Mouse (Mus musculus) myocyte (in vitro differentiated cells): ENCODE data around the gene 1300017J02Rik. TPM values are rescaled to one million over a fixed set of nuclear protein-coding genes. Genes with fewer than 3 reads are reported as not detected.
A peak's percentile ranks its signal among the peaks of the same experiment; 100 is the strongest.

ENCODE experiments used
- H3K27me3 ChIP-seq: one replicate; pipeline ENCODE4 v1.6.1; 2011; ENCODE audit not compliant: control insufficient read depth, insufficient read depth, insufficient read length
- H3K36me3 ChIP-seq: one replicate; pipeline ENCODE4 v1.6.1; 2011; ENCODE audit not compliant: control insufficient read depth, insufficient read depth
- H3K4me2 ChIP-seq: one replicate; pipeline ENCODE4 v1.6.1; 2011; ENCODE audit warnings: low read depth, control low read depth
- H3K4me3 ChIP-seq: one replicate; pipeline ENCODE4 v1.5.1; 2011; ENCODE audit warnings: mild to moderate bottlenecking, control low read depth, moderate library complexity
- H3K79me2 ChIP-seq: one replicate; pipeline ENCODE4 v1.6.1; 2011; ENCODE audit not compliant: control insufficient read depth, insufficient read depth
- H3ac ChIP-seq: one replicate; pipeline ENCODE4 v1.6.1; 2011; ENCODE audit not compliant: control insufficient read depth, insufficient read length
- CEBPB ChIP-seq: IDR thresholded peaks from 2 replicates; pipeline ENCODE4 v1.6.1; 2011; ENCODE audit warnings: mild to moderate bottlenecking, moderate library complexity; ENCODE audit not compliant: poor library complexity, insufficient read depth, severe bottlenecking
- E2F4 ChIP-seq: IDR thresholded peaks from one replicate; pipeline ENCODE4 v1.6.1; 2011; ENCODE audit warnings: mild to moderate bottlenecking, control low read depth, moderate library complexity; ENCODE audit not compliant: insufficient read depth
- MAX ChIP-seq: IDR thresholded peaks from one replicate; pipeline ENCODE4 v1.6.1; 2011; ENCODE audit warnings: low read depth, mild to moderate bottlenecking, control low read depth
- MYOD1 ChIP-seq, 3 experiments: IDR thresholded peaks; one replicate each; pipeline ENCODE4 v1.6.1; 2011; ENCODE audit warnings: control low read depth in 2 of 3, low read depth in 2 of 3, mild to moderate bottlenecking in 2 of 3, moderate library complexity in 1 of 3; ENCODE audit not compliant: insufficient read length in 2 of 3, control insufficient read depth in 1 of 3
- MYOG ChIP-seq, 3 experiments: IDR thresholded peaks; one replicate each; pipeline ENCODE4 v1.6.1; 2011; ENCODE audit warnings: control low read depth in 2 of 3, low read depth in 2 of 3, mild to moderate bottlenecking in 2 of 3; ENCODE audit not compliant: insufficient read length in 2 of 3, control insufficient read depth in 1 of 3, insufficient read depth in 1 of 3
- POLR2A ChIP-seq: IDR thresholded peaks from one replicate; pipeline ENCODE4 v1.6.1; 2011; ENCODE audit warnings: low read depth, mild to moderate bottlenecking, control low read depth, moderate library complexity; ENCODE audit not compliant: insufficient read length
- POLR2AphosphoS2 ChIP-seq: IDR thresholded peaks from one replicate; pipeline ENCODE4 v1.6.1; 2011; ENCODE audit warnings: low read depth, control low read depth; ENCODE audit not compliant: insufficient read length
- REST ChIP-seq: IDR thresholded peaks from one replicate; pipeline ENCODE4 v1.6.1; 2011; ENCODE audit warnings: mild to moderate bottlenecking, control low read depth, moderate library complexity; ENCODE audit not compliant: insufficient read depth, insufficient read length
- SRF ChIP-seq: IDR thresholded peaks from one replicate; pipeline ENCODE4 v1.6.1; 2011; ENCODE audit warnings: low read depth; ENCODE audit not compliant: control insufficient read depth, insufficient read length
- TCF12 ChIP-seq: IDR thresholded peaks from one replicate; pipeline ENCODE4 v1.6.1; 2011; ENCODE audit warnings: mild to moderate bottlenecking, control low read depth; ENCODE audit not compliant: poor library complexity, insufficient read depth, severe bottlenecking
- TCF3 ChIP-seq: IDR thresholded peaks from one replicate; pipeline ENCODE4 v1.6.1; 2011; ENCODE audit warnings: low read depth, control low read depth; ENCODE audit not compliant: insufficient read length
- USF1 ChIP-seq: IDR thresholded peaks from one replicate; pipeline ENCODE4 v1.6.1; 2011; ENCODE audit warnings: low read depth, mild to moderate bottlenecking, control low read depth, moderate library complexity
- polyA plus RNA-seq: library from polyadenylated mRNA; unstranded; fragments of >200 nt; fragmentation: generic; extraction: Trizol; gene quantifications from one replicate; pipeline ENCODE4 v1.2.1, GENCODE M21; 2012; ENCODE audit warnings: missing spikeins

The 1300017J02Rik gene
- polyA plus RNA-seq, 1 experiment = 0.17 TPM

DNA sequence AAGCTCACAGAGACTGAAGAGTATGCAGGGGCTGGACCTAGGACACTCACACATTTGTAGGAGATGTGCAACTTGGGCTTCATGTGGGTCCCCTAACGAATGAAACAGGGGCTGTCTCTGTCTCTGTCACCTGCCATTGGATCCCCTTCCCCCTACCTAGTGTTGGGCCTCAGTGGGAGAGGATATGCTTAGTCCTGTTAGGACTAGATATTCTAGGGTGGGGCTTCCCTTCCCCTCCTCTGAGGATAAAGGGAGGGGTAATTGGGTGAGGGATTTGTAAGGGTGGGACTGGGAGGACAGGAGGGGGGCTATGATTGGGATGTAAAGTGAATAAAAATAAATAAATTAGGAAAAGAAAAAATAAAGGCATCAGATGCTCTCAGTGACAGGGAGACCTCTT, 29.2 kb downstream of the 1300017J02Rik start:
- Histone ChIP-seq H3K79me2 (no peaks in the 10 kb centered on the region), H3K4me3 (no peak overlapping the region), H3K36me3 (no peaks in the 10 kb centered on the region), H3ac (no peak overlapping the region), H3K4me2 (no peak overlapping the region), H3K27me3 (peaks cover 20% of the 10 kb centered on the region)
- no peak for TF ChIP-seq MYOG (IDR thresholded peaks at IDR 0.05; ENCODE audit: control insufficient read depth in 1 of 3, insufficient read depth in 1 of 3, insufficient read length in 2 of 3, low read depth in 2 of 3)
- TF ChIP-seq MAX = no peak
- no peak for TF ChIP-seq USF1
- TF ChIP-seq POLR2AphosphoS2 = no peak
- no peak for TF ChIP-seq E2F4
- no peak for TF ChIP-seq SRF
- TF ChIP-seq TCF3 = no peak
- no peak for TF ChIP-seq POLR2A
- no peak for TF ChIP-seq TCF12
- no peak for TF ChIP-seq CEBPB
- TF ChIP-seq REST = no peak
- TF ChIP-seq MYOD1 (IDR thresholded peaks at IDR 0.05; ENCODE audit: control insufficient read depth in 1 of 3, insufficient read length in 2 of 3, low read depth in 2 of 3) = no peak

DNA sequence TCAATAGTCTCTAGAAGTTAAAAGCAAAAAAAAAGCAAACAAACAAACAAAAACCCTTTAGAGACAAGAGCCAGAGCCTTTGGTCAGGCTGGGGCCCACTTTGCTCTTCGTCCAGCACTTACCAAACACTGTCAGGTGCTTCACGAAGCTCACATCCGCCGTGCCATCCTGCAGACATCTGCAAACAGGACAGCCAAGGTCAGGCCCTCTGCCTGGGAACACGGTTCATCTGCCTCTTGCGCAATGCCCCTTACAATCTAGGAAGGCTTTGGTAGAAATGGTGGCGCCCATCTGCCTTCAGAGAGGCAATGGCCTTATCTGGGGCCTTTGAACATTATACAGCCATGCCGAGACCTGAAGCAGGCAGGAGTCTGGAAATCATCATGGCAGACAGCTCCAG, 30.1 kb downstream of the 1300017J02Rik start:
- no peaks in the 10 kb centered on the region for H3K79me2 ChIP-seq
- H3K4me3 ChIP-seq = no peak overlapping the region
- H3K36me3 ChIP-seq = no peaks in the 10 kb centered on the region
- H3K27me3 ChIP-seq = peaks cover 20% of the 10 kb centered on the region
- TF ChIP-seq TCF3 (no peak), CEBPB (0 out of 2 replicates have a peak, but pooled peaks have one; percentile 40), E2F4 (no peak)
- H3K4me2 ChIP-seq = no peak overlapping the region
- H3ac ChIP-seq = no peak overlapping the region

DNA sequence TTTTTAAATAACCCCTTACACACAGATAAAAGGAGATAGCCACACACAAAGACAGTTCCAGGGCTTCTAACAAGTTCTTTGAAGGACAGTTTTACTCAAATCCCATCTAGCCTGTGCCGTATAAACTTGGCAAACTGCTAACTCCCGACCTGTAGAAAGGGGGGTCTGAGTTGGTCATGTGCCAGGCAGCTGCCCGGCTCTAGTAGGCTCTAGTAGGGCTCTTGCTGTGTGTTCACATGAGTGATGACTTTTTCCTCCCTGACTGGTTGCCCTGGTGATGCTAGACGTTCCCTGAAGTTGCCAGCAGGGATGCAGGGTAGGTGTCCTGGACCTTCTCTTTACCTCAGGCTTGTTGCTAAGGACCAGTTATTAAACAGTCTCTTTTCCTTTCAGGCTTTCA, 33.8 kb downstream of the 1300017J02Rik start:
- H3ac ChIP-seq = no peak overlapping the region
- no peaks in the 10 kb centered on the region for H3K79me2 ChIP-seq
- H3K36me3 ChIP-seq = no peaks in the 10 kb centered on the region
- no peak overlapping the region for H3K4me3 ChIP-seq
- TF ChIP-seq POLR2AphosphoS2 = no peak
- no peak for TF ChIP-seq POLR2A
- TF ChIP-seq MAX = no peak
- no peak overlapping the region for H3K4me2 ChIP-seq
- peaks cover 16% of the 10 kb centered on the region for H3K27me3 ChIP-seq

DNA sequence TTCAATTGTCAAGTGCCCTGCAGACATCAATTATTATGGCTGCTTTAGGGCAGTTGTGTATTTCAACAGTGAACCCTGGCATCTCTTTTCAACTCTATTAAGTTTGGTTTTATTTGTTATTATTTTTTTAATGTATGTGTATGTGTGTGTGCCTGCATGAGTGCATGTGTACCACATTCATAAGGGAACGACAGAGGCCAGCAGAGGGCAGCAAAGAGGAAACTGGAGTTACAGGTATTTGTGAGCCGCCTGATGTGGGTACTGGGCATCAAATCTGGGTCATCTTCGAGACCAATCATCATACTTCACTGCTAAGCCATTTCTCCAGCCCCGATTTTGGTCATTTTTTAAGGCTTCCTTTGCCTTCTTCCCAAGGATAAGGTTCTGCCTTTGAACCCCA, 39.1 kb downstream of the 1300017J02Rik start:
- Histone ChIP-seq H3ac (no peak overlapping the region), H3K4me3 (no peak overlapping the region), H3K36me3 (no peaks in the 10 kb centered on the region), H3K4me2 (no peak overlapping the region), H3K79me2 (no peaks in the 10 kb centered on the region), H3K27me3 (peaks cover 10% of the 10 kb centered on the region)
- TF ChIP-seq CEBPB (no peak), POLR2AphosphoS2 (no peak), REST (no peak), TCF3 (no peak), POLR2A (no peak), E2F4 (no peak), MAX (no peak), MYOD1 (IDR thresholded peaks at IDR 0.05; ENCODE audit: control insufficient read depth in 1 of 3, insufficient read length in 2 of 3, low read depth in 2 of 3) (no peak), TCF12 (no peak), SRF (no peak), MYOG (IDR thresholded peaks at IDR 0.05; ENCODE audit: control insufficient read depth in 1 of 3, insufficient read depth in 1 of 3, insufficient read length in 2 of 3, low read depth in 2 of 3) (no peak), USF1 (no peak)

DNA sequence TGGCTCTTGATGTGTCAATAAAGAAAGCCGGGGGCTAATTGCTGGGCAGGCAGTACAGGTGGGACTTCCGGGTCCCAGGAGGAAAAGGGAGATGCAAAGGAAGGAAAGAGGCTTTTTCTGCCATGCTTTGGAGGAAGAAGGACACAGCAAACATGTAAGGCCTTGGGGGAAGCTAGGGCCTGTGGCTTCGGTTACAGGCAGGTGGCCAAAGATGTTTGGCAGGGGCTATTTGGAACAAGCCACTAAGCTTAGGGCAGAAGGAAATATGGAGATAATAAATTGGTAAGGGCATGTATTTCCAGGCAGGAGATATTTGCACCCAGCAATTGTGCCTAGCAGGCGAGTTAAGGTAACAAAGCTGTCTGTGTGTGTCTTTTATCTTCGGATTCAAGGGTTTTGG, 52.0 kb downstream of the 1300017J02Rik start:
- no peak for TF ChIP-seq POLR2AphosphoS2
- no peak for TF ChIP-seq MAX
- TF ChIP-seq POLR2A = no peak
- TF ChIP-seq MYOD1 (IDR thresholded peaks at IDR 0.05; ENCODE audit: control insufficient read depth in 1 of 3, insufficient read length in 2 of 3, low read depth in 2 of 3) = no peak
- TF ChIP-seq MYOG (IDR thresholded peaks at IDR 0.05; ENCODE audit: control insufficient read depth in 1 of 3, insufficient read depth in 1 of 3, insufficient read length in 2 of 3, low read depth in 2 of 3) = no peak
- TF ChIP-seq E2F4 = no peak
- no peak for TF ChIP-seq SRF
- no peak for TF ChIP-seq REST
- TF ChIP-seq TCF12 = no peak
- H3K4me2 ChIP-seq = no peak overlapping the region
- no peak overlapping the region for H3ac ChIP-seq
- H3K36me3 ChIP-seq = no peaks in the 10 kb centered on the region
- peaks cover 5% of the 10 kb centered on the region for H3K27me3 ChIP-seq
- H3K79me2 ChIP-seq = no peaks in the 10 kb centered on the region
- no peak overlapping the region for H3K4me3 ChIP-seq
